Mouse (Mus musculus) midbrain, embryonic 14.5 days (tissue): ENCODE measurements at regions not wholly inside any gene's neighbourhood (a gene's known extent, or its start where the extent isn't known, plus 50 kb on each side); places are given as distances from the start of the nearest gene placed in this dataset.
A peak's percentile ranks its signal among the peaks of the same experiment; 100 is the strongest.

Experiments used
- ATAC-seq: fragments of 200-750 bp; cut with Nextera tagmentation; 2 replicates; pipeline ENCODE4 v1.8.0; 2017; ENCODE audit warnings: moderate number of reproducible peaks, moderate library complexity; ENCODE audit not compliant: low FRiP score, low TSS enrichment
- DNase-seq: peaks from one replicate; pipeline ENCODE4 v3.0.0-alpha.2; 2015
- H3K27ac ChIP-seq: fragments of 300-500 bp; sonication (generic); replicated peaks from 2 replicates; pipeline ENCODE4 v1.5.1; 2014; ENCODE audit warnings: mild to moderate bottlenecking, low read depth, low read length, moderate library complexity
- H3K27me3 ChIP-seq: fragments of 300-500 bp; sonication (generic); 2 replicates; pipeline ENCODE4 v1.6.1; 2014; ENCODE audit warnings: low read length, control low read depth, mixed read lengths; ENCODE audit not compliant: control insufficient read depth, insufficient read depth
- H3K36me3 ChIP-seq: fragments of 300-500 bp; sonication (generic); 2 replicates; pipeline ENCODE4 v1.6.1; 2014; ENCODE audit warnings: low read length, control low read depth; ENCODE audit not compliant: control insufficient read depth, insufficient read depth
- H3K4me1 ChIP-seq: fragments of 300-500 bp; sonication (generic); 2 replicates; pipeline ENCODE4 v1.6.1; 2014; ENCODE audit warnings: mild to moderate bottlenecking, antibody characterized with exemption, low read length, control low read depth; ENCODE audit not compliant: control insufficient read depth, insufficient read depth
- H3K4me2 ChIP-seq: fragments of 300-500 bp; sonication (generic); 2 replicates; pipeline ENCODE4 v1.6.1; 2014; ENCODE audit warnings: mild to moderate bottlenecking, low read length, moderate library complexity
- H3K4me3 ChIP-seq: fragments of 300-500 bp; sonication (generic); replicated peaks from 2 replicates; pipeline ENCODE4 v1.5.1; 2014; ENCODE audit warnings: low read depth, low read length
- H3K9ac ChIP-seq: fragments of 300-500 bp; sonication (generic); replicated peaks from 2 replicates; pipeline ENCODE4 v1.6.1; 2014; ENCODE audit warnings: mild to moderate bottlenecking, low read length, moderate library complexity
- H3K9me3 ChIP-seq: fragments of 300-500 bp; sonication (generic); 2 replicates; pipeline ENCODE4 v1.6.1; 2016; ENCODE audit warnings: low read length, control low read depth, mixed read lengths; ENCODE audit not compliant: control insufficient read depth
- WGBS: fragments of 180-500 bp; shearing (Covaris S2); extraction: QIAGEN DNeasy Blood & Tissue Kit; methylation state at CpG from one replicate; pipeline ENCODE4 v1.1.7; 2014; 5-methylcytosine and 5-hydroxymethylcytosine counted together

- Histone ChIP-seq H3K4me3 (no peak overlapping the region), H3K27ac (no peak overlapping the region), H3K4me2 (no peak overlapping the region), H3K27me3 (no peaks in the 10 kb centered on the region), H3K36me3 (no peaks in the 10 kb centered on the region), H3K9ac (no peak overlapping the region), H3K9me3 (no peaks in the 10 kb centered on the region), H3K4me1 (no peaks in the 10 kb centered on the region)
- ATAC-seq = no peak
- 46% methylated on average over 17 of the region's 17 CpGs for WGBS
- DNase-seq = no peak
Measured at GRCm38 (mm10) chr10:25118674-25119670, 188.7 kb downstream of the Akap7 start.

- DNase-seq (no peak), ATAC-seq (no peak)
- Histone ChIP-seq H3K4me2 (no peak overlapping the region), H3K36me3 (no peaks in the 10 kb centered on the region), H3K4me3 (no peak overlapping the region), H3K27ac (no peak overlapping the region), H3K9ac (no peak overlapping the region), H3K9me3 (no peaks in the 10 kb centered on the region), H3K4me1 (peaks cover 15% of the 10 kb centered on the region), H3K27me3 (no peaks in the 10 kb centered on the region)
- WGBS = 96% methylated on average over 4 of the region's 4 CpGs
Measured at GRCm38 (mm10) chr10:25114316-25114715, 187.0 kb upstream of the Arg1 start.

DNA sequence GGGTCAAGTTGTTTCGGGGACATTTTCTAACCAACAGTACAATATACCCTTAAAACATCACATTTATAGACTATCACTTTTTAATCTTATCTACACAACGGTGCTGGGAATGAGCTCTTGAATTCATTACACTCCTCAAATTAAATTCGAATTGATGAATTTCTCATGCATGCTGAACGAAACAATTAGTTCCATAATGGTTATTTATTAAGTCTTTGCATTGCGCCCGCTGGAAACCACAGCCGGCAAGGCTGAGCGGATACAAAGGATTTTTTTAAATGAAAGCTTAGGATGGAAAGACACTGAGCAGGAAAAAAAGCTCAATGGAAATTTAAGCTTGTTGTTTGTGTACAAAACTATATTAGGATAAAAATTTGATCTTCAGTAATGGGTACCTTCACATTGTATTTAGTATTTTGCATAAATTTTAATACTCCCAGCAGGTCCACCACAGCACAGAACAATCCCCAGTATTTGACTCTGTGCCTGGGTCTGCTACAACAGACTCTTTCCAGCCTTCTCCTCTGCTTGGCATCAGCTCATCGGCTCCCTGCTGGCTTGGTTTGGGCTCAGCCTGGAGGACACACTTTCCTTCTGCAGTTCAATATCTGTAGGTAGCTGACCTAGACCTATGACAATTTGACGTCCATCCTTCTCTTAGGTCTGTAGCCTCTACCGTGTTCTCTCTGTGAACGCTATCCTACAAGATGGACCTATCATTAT lies 185.3 kb upstream of the Arg1 start:
- H3K4me1 ChIP-seq = peaks cover 15% of the 10 kb centered on the region
- H3K9ac ChIP-seq = no peak overlapping the region
- DNase-seq = peak; percentile 66
- no peak overlapping the region for H3K4me3 ChIP-seq
- H3K4me2 ChIP-seq = peak overlapping the region; percentile 8; the same call in 1 of the 2 replicates
- H3K9me3 ChIP-seq = no peaks in the 10 kb centered on the region
- H3K36me3 ChIP-seq = no peaks in the 10 kb centered on the region
- peak overlapping the region; percentile 73 for H3K27ac ChIP-seq
- no peaks in the 10 kb centered on the region for H3K27me3 ChIP-seq
- no peak for ATAC-seq
- 33% methylated on average over 12 of the region's 12 CpGs for WGBS

DNA sequence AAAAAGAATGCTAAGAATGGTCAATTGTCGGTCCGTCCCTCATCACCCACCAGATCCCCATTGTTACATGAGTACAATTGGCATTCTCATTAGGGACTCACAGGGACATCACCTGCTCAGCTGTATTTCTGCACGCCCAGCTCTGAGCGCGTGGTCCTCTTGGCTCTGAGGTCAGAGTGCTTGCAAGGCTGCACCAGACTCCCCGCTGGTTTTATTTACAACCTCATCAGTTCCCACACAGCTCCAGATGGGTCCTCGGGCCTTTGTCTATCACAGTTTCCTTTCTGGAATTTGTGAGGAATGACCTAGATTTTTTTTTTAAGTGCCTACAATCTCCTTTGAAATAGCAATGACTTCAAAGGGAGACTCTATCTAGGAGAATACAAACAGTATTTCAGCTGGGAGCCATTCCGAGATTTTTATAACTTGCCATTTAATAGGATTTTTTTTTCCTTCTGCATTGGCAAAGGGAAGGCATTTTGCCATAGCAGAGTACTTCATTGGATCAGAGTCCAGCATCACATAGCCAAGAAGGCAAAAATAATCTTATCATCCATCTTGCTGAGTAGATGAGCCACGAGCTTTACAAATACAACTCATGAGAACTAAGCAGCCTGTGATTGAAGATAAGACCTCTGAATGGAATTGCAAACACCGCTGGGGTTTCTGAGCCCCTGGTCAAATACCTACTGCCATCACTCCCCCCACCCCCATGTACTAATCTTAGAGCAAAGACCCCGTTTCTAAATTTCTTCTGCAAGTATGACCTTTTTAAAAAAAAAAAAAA lies 184.5 kb upstream of the Arg1 start:
- peak; percentile 72 for DNase-seq
- H3K4me1 ChIP-seq = peaks cover 15% of the 10 kb centered on the region
- no peaks in the 10 kb centered on the region for H3K9me3 ChIP-seq
- no peaks in the 10 kb centered on the region for H3K27me3 ChIP-seq
- peak overlapping the region; percentile 69 for H3K27ac ChIP-seq
- H3K4me3 ChIP-seq = no peak overlapping the region
- H3K4me2 ChIP-seq = peak overlapping the region; percentile 8; the same call in 1 of the 2 replicates
- no peak overlapping the region for H3K9ac ChIP-seq
- 6% methylated on average over 11 of the region's 11 CpGs for WGBS
- ATAC-seq = peak; percentile 49; the same call in 1 of the 2 replicates
- no peaks in the 10 kb centered on the region for H3K36me3 ChIP-seq

DNA sequence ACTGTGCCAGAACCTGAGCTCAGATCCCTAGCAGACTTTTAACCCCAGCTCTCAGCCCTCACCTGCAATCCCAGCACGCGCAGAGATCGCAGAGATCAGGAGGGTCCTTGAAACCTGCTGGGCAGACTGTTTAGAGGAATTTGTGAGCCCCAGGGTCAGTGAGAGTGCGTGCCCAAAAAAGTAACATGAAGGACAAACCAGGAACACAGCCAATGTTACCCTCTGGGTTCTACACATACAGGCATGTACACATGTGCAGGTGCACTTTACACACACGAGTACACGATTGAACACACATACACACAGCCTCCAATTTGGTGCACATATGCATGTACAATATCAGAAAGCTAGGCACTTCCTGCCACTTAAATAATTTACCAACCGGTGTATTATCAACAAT lies 183.9 kb upstream of the Arg1 start:
- Histone ChIP-seq H3K4me3 (no peak overlapping the region), H3K4me1 (peaks cover 15% of the 10 kb centered on the region), H3K4me2 (no peak overlapping the region), H3K9me3 (no peaks in the 10 kb centered on the region), H3K27ac (peak overlapping the region; percentile 69), H3K27me3 (no peaks in the 10 kb centered on the region), H3K9ac (no peak overlapping the region), H3K36me3 (no peaks in the 10 kb centered on the region)
- WGBS = 48% methylated on average over 7 of the region's 7 CpGs
- ATAC-seq (no peak), DNase-seq (peak; percentile 21)

DNA sequence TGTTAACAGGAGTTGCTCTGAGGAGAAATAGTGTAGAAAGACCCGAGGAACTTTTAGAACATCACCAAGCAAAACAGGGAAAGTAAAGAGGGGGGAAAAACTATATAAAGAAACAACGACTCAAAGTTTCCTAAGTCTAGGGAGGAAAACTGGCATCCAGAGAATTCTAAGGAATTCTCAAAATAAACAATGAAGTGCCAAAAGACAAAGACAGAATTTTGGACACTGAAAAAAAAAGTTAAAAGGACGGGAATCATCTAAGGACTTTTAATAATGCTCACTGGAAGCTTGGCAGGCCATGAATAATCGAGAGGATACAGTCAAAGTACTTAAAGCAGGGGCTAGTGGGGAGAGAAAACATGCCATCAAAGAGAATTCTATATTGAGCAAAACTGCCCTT lies 170.8 kb upstream of the Arg1 start:
- Histone ChIP-seq H3K4me3 (no peak overlapping the region), H3K36me3 (no peaks in the 10 kb centered on the region), H3K9ac (no peak overlapping the region), H3K4me1 (no peaks in the 10 kb centered on the region), H3K27me3 (no peaks in the 10 kb centered on the region), H3K27ac (no peak overlapping the region), H3K4me2 (no peak overlapping the region), H3K9me3 (no peaks in the 10 kb centered on the region)
- DNase-seq (no peak), ATAC-seq (no peak)
- WGBS = 67% methylated on average over 4 of the region's 4 CpGs

- Histone ChIP-seq H3K9me3 (no peaks in the 10 kb centered on the region), H3K27me3 (no peaks in the 10 kb centered on the region)
- 88% methylated on average over 4 of the region's 4 CpGs for WGBS
Measured at GRCm38 (mm10) chr10:25089705-25090386, 162.6 kb upstream of the Arg1 start.

DNA sequence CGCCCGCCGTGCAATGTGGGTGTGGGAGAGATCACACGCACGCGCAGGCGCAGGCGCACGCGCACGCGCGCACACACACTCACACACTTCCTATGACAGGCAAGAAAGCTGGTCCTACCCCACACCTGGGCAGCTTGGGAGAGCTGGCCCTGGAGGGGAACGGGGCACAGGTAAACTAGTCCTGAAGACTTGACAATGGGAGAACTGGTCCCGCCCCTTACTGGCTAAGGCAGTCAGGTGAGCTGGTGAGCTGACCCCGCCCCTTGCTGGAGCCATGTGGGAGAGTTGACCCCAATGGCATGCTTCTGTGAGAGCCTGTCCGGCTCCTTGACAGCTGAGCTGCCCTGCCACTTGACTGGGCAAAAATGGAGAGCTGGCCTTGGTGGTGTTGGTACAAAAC lies 159.5 kb upstream of the Arg1 start:
- Histone ChIP-seq H3K36me3 (no peaks in the 10 kb centered on the region), H3K27ac (no peak overlapping the region), H3K9me3 (no peaks in the 10 kb centered on the region), H3K4me1 (no peaks in the 10 kb centered on the region), H3K9ac (no peak overlapping the region), H3K4me2 (no peak overlapping the region), H3K27me3 (no peaks in the 10 kb centered on the region), H3K4me3 (no peak overlapping the region)
- WGBS = 97% methylated on average over 17 of the region's 17 CpGs
- no peak for DNase-seq
- peak; percentile 57; the same call in 1 of the 2 replicates for ATAC-seq

More at GRCm38 (mm10) chr10:25089705-25090386, 162.6 kb upstream of the Arg1 start:
- Histone ChIP-seq H3K27ac (no peak overlapping the region), H3K36me3 (no peaks in the 10 kb centered on the region), H3K4me3 (no peak overlapping the region), H3K9ac (no peak overlapping the region), H3K4me2 (no peak overlapping the region), H3K4me1 (no peaks in the 10 kb centered on the region)
- DNase-seq (no peak), ATAC-seq (no peak)
